Mouse (Mus musculus): ENCODE measurements around the gene Lrrk2. TPM values are rescaled to one million over a fixed set of nuclear protein-coding genes. Genes with fewer than 3 reads are reported as not detected.

Lrrk2 gene
- 10 to 100 TPM; 16.4 to 99.1 (median 40.1) TPM for total RNA-seq (2022)

DNA sequence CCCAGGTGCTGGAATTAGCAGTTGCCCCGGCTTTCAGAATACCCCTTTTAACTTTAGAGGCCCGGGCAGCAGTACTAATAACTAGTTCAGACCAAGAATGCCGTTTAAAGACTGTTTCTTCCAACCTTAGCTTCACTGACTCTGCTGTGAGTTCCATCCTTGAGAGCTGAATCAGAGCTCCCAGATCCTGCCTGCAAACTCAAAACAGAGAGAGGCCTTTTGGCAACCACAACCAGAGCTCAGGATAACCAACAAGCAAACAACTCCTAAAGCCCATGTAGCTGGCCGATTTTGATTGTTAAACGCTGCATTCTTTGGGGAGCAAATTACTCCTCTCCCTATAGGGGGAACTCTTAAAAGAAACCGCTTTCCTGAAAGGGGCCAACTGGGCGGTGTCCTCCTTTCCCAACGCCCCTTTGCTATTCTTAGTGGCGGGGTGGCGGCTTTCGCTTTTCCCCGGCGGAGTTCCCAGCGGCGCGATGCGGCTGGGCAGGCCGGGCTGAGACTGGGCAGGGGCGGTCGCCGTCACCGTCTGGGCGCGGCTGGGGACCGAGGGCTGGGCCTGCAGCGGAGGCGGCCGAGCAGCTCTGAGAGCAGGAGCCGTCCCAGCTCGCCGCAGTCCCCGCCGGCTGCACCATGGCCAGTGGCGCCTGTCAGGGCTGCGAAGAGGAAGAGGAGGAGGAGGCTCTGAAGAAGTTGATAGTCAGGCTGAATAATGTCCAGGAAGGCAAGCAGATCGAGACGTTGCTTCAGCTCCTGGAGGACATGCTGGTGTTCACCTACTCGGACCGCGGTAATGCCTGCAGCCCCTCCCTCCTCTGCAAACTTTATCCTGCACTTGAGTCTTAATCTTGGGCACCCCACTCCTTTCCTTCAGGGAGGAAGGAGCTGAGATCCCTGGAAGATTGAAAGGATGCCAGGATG lies at the start of gene Lrrk2:
Gene Lrrk2, plus strand, starts transcription at position 531 of the 924 bp plus-strand sequence.
- DNase-seq = peak; percentile 83

DNA sequence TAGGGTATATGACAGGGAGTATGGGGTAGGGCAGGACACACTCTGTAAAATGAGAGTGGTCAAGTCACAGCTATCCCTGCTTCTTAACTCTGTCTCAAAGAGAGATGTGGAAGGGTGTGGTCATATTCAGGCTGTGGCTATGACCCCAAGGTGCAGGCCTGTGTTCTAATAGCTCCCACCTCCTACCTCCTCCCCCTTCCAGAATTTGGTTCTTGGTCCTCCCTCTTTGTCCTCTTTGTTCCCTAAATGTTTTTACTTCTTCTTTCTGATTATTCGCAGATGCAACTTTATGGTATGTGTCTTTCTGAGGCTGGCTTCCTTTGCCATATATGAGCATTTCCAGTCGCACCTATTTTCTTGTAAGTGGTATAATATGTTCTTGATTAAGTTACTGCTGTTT lies 48.5 kb upstream of the Lrrk2 start:
- DNase-seq = no peak

- no peak for DNase-seq
These were observed 43.8 kb upstream of the Lrrk2 start for GRCm38 (mm10) chr15:91629137-91629536.

GRCm38 (mm10) chr15:91632473-91632872 lies 40.5 kb upstream of the Lrrk2 start:
- no peak for DNase-seq

GRCm38 (mm10) chr15:91633051-91633450 lies 39.9 kb upstream of the Lrrk2 start:
- no peak for DNase-seq

DNA sequence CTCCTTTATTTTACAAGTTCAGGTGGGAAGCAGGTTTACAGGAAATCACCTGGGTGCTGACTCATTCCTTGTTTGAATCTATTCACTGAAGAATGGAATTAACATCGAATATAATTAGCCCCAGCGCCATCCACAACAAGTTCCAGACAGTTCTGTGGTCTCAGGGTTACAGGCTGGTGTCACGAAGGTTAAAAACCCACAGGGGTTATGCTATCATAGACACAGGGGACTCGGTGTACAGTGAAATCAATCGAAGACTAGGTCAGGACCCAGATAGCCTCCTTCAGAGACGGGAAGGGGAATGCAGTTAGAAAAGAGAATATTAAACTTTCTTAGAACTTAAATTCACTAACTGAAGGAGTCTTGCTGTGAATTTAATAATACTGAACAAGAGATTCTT lies 39.2 kb upstream of the Lrrk2 start:
- no peak for DNase-seq

- DNase-seq = no peak
These were observed 38.7 kb upstream of the Lrrk2 start for GRCm38 (mm10) chr15:91634236-91634635.

DNA sequence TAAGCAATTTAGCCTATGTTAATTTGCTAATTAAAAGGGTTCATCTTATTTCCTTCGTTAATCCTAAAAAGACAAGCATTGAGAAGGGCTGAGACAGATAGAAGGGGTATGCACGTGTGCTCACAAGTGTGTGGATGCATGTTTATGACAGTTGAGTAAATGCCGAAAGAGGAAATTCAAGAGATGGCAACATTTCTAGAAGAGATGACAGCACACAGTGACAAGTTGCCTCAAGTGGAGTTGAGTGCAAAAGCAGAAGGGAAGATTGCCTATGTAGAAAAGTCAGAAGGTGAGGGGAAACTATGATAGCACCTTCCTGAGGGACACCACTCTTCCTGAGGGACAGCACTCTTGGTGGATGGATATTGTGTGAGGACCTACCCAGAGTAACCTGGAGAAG lies 31.3 kb upstream of the Lrrk2 start:
- no peak for DNase-seq

DNA sequence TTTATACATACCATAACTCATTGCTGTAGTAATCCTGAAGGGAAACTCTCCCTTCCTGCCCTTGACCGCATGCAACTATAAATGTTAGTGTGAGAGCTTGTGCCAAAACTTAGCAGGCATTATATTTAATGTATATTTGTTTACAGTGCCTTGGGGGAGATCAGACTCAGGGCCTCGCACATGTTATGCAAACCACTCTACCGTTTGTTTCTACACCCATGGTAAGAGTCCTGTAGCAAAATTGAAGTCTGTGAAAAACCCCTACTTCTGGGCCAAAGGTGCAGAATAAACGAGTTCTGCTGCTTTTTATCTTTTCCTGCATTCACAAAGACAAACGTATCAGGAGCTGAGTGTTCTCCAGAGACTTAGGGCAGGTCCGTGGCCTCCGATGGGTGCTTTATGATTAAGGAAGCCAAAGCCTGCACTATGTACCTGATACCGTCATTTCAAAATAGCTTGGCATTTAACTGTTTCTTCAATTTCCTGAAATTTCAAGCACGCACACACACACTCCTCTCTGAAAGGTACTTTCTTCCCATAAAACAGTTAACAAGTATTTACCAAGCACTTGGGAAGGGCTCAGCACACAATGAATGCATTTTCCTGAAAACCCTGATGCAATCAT lies 30.2 kb upstream of the Lrrk2 start:
- no peak for DNase-seq

DNA sequence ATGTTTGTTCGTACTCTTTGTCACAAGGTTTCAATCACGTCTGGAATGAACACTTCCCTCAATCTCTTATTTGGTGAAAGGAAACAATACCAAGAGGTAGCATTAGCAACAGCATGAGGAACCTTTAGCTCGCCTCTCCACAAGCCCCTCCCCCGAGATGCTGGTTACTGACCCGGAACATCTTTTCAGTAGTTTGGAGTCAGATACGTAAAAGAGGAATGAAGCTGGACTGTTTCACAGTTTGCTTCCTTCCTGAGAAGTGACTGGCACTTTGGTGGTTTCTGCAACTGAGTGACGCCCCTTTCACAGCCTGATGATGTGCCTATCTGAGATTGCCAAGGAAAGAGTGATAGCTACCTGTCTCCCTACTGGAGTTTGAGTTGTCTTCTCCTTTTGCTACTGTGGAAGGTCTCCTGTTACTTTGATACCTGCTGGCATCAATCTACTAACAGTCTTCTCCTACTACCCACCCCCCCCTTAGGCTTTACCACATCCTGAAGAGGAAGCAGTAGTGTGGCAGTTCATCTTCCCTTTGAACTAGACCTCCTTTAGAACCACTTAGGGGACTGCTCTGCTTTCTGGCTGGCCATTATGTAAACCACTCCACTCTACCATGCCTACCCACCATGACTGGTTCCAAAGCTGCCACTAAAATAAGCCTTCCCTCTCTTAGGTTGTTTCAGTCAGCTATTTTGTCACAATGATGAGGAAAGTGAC lies 29.2 kb upstream of the Lrrk2 start:
- no peak for DNase-seq

DNA sequence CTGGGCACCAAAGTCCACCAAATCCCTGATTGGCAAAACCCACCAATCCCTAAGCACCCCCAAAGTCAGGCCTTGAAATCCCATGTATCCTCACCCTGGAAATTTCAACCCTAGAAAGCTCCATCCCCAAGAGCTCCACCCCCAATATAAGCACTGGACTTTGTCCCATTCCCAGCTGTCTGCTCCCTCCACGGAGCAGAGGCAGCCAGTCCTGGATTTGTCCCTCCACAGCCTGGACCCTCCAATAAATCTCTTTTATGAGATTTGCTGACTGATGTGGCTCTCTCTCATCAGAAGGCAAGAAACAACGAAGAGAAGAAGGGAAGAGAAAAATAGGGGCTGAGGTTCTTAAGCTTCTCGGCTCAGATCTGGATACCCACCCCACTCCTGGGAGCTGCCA lies 22.7 kb upstream of the Lrrk2 start:
- no peak for DNase-seq

DNA sequence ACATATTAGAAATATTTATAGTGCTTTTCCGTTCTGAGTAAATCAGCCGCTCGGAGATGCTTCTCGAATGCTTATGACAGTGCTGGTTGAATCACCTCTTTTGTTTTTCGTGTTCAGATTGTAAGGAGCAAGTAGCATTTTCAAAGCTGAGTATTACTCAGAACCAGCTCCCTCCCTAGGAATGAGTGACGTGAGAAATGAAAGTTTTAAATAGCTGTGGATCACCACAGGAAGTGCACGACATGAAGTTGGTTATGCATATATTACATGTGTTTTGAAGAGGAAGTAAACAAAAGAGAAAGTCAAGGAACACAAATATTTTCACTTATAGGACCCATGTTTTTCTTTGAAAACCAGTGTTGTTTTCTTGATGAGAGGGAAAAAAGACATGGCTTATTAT lies 21.5 kb upstream of the Lrrk2 start:
- no peak for DNase-seq

DNA sequence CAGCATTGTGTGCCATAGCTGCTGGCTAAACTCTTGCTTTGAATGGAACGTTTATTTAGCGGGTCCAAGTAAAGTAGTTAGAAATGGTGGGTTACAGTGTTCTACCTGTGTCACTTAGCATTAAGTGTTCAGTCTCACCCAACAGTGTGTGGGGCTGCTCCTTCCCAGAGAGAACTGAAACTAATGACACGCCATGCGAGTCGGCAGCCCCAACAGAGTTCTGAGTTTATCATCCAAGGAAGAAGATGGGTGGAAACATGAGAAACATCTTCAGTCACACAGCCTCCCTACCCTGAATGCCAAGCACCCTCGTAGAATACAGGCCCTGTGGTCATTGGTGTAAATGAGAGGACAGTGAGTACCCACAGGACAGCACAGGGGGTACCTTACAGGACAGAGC lies 14.7 kb upstream of the Lrrk2 start:
- no peak for DNase-seq

GRCm38 (mm10) chr15:91660277-91661078 lies 12.5 kb upstream of the Lrrk2 start:
- no peak for DNase-seq

DNA sequence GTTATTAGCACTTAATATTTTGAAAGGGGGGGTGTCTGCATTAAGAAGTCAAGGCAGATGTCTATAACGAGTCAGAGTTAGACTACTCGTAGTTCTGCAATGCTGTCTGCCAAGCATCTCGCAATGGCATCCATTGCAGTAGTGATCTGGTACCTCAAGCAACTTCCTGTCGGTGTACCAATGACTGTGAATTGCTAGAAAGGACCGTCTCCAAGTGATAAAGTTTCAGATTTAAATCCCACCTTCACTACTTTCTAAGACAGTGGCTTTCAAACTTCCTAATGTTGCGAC lies 12.0 kb upstream of the Lrrk2 start:
- DNase-seq = no peak

- no peak for DNase-seq
These were observed 8.3 kb upstream of the Lrrk2 start for GRCm38 (mm10) chr15:91664586-91665132.

GRCm38 (mm10) chr15:91665530-91665929 lies 7.4 kb upstream of the Lrrk2 start:
- DNase-seq = no peak

DNA sequence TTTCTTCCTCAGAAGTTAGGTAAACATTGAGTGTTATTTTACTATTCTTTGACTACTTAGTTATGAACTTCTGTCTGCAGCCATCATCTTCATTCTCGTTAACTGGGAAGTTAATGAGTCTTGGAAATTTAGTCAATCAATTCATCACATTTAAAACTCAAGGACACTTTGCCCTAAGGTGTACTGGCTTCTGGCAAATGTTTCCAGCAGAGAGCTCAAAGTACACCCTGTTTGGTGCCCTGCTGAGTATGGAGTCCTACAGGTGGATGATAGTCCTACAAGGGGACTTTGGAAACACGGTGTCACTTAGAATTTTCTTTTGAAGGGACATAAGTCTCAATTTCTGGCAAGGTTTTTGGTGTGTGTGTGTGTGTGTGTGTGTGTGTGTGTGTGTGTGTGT lies 1.8 kb upstream of the Lrrk2 start:
- no peak for DNase-seq

DNA sequence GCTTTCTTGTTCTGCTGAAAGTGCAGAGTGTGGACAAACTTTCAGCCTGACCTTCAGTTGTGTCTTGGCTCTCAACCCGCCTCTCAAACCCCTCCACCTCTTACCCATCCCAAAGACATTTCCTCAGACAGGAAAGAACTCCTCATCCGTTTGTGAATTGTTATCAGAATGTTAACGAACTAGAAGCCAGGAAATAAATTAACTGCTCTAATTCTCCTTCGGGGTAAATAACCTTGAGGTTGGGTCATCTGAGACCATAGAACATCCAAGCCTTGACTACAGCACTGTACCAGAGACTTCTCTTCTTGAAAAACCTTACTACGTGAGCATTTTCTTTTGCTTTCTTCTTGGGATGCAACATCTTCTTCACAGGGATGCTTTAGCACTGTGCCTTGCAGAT lies 988 bp upstream of the Lrrk2 start:
- DNase-seq = no peak

DNA sequence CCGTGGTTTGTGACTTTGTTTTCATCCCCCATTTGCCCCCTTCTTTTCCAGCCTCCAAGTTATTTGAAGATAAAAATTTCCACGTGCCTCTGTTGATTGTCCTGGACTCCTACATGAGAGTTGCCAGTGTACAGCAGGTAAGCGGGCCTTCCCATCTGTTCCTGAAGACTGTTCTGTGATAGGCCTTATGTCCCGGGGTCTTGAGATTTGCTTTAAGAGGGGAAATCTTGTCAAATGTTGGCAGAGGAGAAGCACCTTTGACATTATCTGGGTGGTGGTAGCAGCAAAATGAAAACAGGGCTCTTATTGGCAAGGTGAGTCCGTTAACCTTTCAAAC lies 562 bp downstream of the Lrrk2 start:
- no peak for DNase-seq

DNA sequence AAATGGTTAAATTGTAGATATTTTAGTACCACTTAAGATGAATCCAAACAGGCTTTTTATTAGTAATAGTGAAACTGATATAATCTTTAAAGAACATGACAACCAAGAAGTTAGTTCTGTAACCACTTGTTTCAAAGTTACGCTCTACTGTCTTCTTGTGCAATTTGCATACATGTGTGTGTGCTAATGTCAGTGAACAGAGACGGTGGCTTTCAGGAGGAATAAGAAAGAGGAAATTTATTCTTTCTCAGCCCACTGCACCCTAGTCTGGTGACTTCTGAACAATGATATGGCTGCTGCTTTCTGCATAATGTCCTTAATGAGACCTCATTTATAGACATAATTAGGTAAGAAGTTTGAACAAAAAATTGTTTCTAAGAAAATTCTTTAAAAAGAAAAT lies 7.1 kb downstream of the Lrrk2 start:
- DNase-seq = no peak

GRCm38 (mm10) chr15:91685880-91686563 lies 13.0 kb downstream of the Lrrk2 start:
- peak; percentile 24 for DNase-seq
